ENCODE assay signal across 22 mouse cellular contexts in genomic region chr15:6593254-6593623, GRCm38 (mm10).
A peak's percentile ranks its signal among the peaks of the same experiment; 100 is the strongest.
DNase-seq lines count a peak whose midpoint lies in the region; ATAC-seq and TF ChIP-seq lines count a peak whose summit lies in the region.
"Had no signal": no experiment of that assay in that cellular context is flagged by ENCODE, and none has a peak within 500 bp of the region (broad histone marks: within the 10 kb centered on the region; RNA-seq: fewer than 3 reads in every experiment).

No protein-coding gene starts in this region.

- H3K4me1 ChIP-seq in midbrain, embryonic 11.5 days (ENCODE audit: control insufficient read depth, insufficient read depth, low read length) = no peaks in the 10 kb centered on the region
- H3K4me1 ChIP-seq: embryonic facial prominence, embryonic 12.5 days; embryonic facial prominence, embryonic 15.5 days; forebrain, embryonic 13.5 days; hindbrain, embryonic 12.5 days; hindbrain, embryonic 15.5 days; intestine, embryonic 15.5 days had no signal

- H3K27me3 ChIP-seq in midbrain, embryonic 11.5 days (ENCODE audit: control insufficient read depth, insufficient read depth, low read length) = no peaks in the 10 kb centered on the region
- H3K27me3 ChIP-seq: embryonic facial prominence, embryonic 12.5 days; embryonic facial prominence, embryonic 15.5 days; forebrain, embryonic 13.5 days; hindbrain, embryonic 12.5 days; hindbrain, embryonic 15.5 days; intestine, embryonic 15.5 days had no signal

- WGBS in midbrain, embryonic 11.5 days = 85% methylated on average over 1 of the region's 1 CpGs

- ATAC-seq in CD4-positive, CD25-positive, alpha-beta regulatory T cell, adult 4 months = peak; percentile 8
- peak; percentile 11 for ATAC-seq in activated CD4-positive, CD25-positive, alpha-beta regulatory T cell, adult 4 months
- ATAC-seq in midbrain, embryonic 11.5 days (ENCODE audit: low FRiP score) = no peak
- ATAC-seq: forebrain, embryonic 13.5 days; forebrain, embryonic 16.5 days; intestine, embryonic 15.5 days had no signal

- H3K9me3 ChIP-seq in midbrain, embryonic 11.5 days (ENCODE audit: control insufficient read depth, low read length) = no peaks in the 10 kb centered on the region
- H3K9me3 ChIP-seq: embryonic facial prominence, embryonic 12.5 days; embryonic facial prominence, embryonic 15.5 days; forebrain, embryonic 13.5 days; hindbrain, embryonic 12.5 days; hindbrain, embryonic 15.5 days; intestine, embryonic 15.5 days had no signal

- H3K9ac ChIP-seq in midbrain, embryonic 11.5 days (ENCODE audit: low read length) = no peak overlapping the region
- H3K9ac ChIP-seq: embryonic facial prominence, embryonic 12.5 days; embryonic facial prominence, embryonic 15.5 days; forebrain, embryonic 13.5 days; hindbrain, embryonic 12.5 days; hindbrain, embryonic 15.5 days; intestine, embryonic 15.5 days had no signal

- no peak overlapping the region for H3K4me3 ChIP-seq in layer of hippocampus, adult 2 months
- no peak overlapping the region for H3K4me3 ChIP-seq in midbrain, embryonic 11.5 days (ENCODE audit: low read depth, low read length)
- H3K4me3 ChIP-seq: embryonic facial prominence, embryonic 12.5 days; embryonic facial prominence, embryonic 15.5 days; forebrain, embryonic 13.5 days; hindbrain, embryonic 12.5 days; hindbrain, embryonic 15.5 days; intestine, embryonic 15.5 days had no signal

- no peak overlapping the region for H3K27ac ChIP-seq in layer of hippocampus, adult 2 months
- no peak overlapping the region for H3K27ac ChIP-seq in midbrain, embryonic 11.5 days (ENCODE audit: low read depth, low read length)
- H3K27ac ChIP-seq: embryonic facial prominence, embryonic 12.5 days; embryonic facial prominence, embryonic 15.5 days; forebrain, embryonic 13.5 days; hindbrain, embryonic 12.5 days; hindbrain, embryonic 15.5 days; intestine, embryonic 15.5 days had no signal

- no peak overlapping the region for H3K4me2 ChIP-seq in midbrain, embryonic 11.5 days
- H3K4me2 ChIP-seq: embryonic facial prominence, embryonic 12.5 days; embryonic facial prominence, embryonic 15.5 days; forebrain, embryonic 13.5 days; heart, embryonic 11.5 days; hindbrain, embryonic 12.5 days; hindbrain, embryonic 15.5 days; intestine, embryonic 15.5 days had no signal

- no peaks in the 10 kb centered on the region for H3K36me3 ChIP-seq in midbrain, embryonic 11.5 days (ENCODE audit: control insufficient read depth, insufficient read depth, low read length)
- H3K36me3 ChIP-seq: embryonic facial prominence, embryonic 12.5 days; embryonic facial prominence, embryonic 15.5 days; hindbrain, embryonic 12.5 days; hindbrain, embryonic 15.5 days; intestine, embryonic 15.5 days had no signal

- TF ChIP-seq CTCF in layer of hippocampus, adult 2 months (conservative IDR thresholded peaks at IDR 0.05) = no peak

- DNase-seq in thymus, postnatal 4 days = peak; percentile 13
- DNase-seq in thymus, adult 18-20 months = no peak
- DNase-seq in layer of hippocampus, adult 9-10 months (ENCODE audit: low spot score) = no peak
- DNase-seq in layer of hippocampus, adult 2 months (ENCODE audit: low spot score in 2 of 2) = no peak
- DNase-seq in midbrain, embryonic 11.5 days (ENCODE audit: low spot score, missing footprints) = no peak
- DNase-seq: adrenal gland, adult 2 months; adrenal gland, postnatal 14 days; cerebellum, adult 11 months; cerebellum, adult 2 months; cerebellum, adult 9-11 months; cerebellum, postnatal 25 days; gastrocnemius, postnatal 10 days had no signal
